Mouse (Mus musculus): ENCODE data around the gene Cpeb3.
A peak's percentile ranks its signal among the peaks of the same experiment; 100 is the strongest.

Gene Cpeb3

GRCm38 (mm10) chr19:37022146-37022545, 186.3 kb downstream of the Cpeb3 start:
- DNase-seq, result no peak

DNA sequence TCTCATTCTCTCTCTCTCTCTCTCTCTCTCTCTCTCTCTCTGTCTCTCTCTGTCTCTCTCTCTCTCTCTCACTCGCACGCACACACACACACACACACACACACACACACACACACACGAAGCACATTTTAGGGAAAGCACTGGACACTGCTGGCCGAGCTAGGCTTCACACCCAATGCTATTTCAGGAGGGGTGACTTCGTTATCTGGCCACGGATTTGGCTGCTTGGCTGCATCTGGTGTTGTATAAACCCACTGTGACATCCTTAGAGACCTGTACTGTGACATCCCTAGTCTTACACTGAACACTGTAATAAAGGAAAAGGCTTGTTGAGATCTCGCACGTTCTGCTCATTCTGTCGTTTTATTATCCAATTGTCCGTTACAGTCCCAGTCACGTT, 187.4 kb downstream of the Cpeb3 start:
- DNase-seq, result no peak

- no peak for DNase-seq
Observed at GRCm38 (mm10) chr19:37020531-37020930, 187.9 kb downstream of the Cpeb3 start.

DNA sequence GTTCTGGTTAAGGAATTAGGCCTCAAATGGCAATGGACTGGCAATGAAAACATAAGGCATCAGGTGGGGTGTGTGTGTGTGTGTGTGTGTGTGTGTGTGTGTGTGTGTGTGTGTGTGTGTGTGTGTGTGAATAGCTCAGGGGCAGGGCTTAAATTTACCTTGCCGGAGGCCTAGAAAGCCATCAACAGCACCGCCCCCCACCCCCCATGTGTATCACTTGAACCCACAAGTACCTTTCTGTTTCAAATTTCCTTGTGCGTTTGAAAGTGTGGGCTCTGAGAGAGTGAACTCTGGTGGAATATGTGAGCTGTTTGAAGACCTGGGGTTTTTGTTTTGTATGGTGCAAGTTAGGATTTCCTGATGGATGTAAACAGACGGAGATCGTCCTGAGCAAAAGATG, 189.5 kb downstream of the Cpeb3 start:
- DNase-seq, result no peak

DNA sequence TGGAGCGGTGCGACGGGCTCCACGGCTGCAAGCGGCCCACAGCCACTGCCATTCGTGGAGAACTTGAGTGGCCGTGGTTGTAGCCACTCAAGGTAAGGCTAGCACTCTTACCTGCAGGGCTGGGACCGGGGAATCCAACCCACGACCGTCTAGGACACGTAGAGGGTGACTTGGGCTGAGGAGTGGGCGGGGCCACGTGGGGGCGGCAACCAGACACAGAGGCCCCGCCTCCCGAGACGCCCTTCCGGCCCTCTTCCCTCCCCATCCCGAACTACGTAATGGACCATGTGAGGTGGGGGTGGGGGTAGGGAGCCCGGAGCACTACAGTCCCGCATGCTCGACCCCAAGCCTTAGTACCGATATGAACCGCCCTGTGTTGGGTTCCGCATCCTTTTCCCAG, 190.0 kb downstream of the Cpeb3 start:
- peak; percentile 57 to 63 for DNase-seq

DNA sequence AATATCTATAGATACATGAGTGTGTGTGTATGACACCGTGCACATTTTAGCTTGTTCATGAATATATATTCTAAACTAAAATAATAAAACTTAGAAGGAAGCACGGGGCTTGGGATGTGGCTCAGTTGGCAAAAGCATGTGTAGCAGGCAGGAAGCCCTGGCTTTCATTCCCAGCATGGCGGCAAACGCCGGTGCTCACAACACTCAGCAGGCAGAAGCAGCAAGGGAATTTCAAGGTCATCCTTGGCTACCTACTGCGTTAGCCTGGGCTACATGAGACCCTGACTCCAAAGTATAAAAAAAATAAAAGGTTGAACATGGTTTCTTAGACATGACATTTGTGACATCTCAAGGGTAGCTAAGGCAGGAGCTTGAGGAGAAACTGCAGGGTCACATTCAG, 191.5 kb downstream of the Cpeb3 start:
- no peak for DNase-seq

GRCm38 (mm10) chr19:37014173-37014939, 194.0 kb downstream of the Cpeb3 start:
- no peak for DNase-seq

- DNase-seq, result no peak
Observed at GRCm38 (mm10) chr19:37013461-37013860, 194.9 kb downstream of the Cpeb3 start.

- DNase-seq, result no peak
Observed at GRCm38 (mm10) chr19:37009878-37010281, 198.5 kb downstream of the Cpeb3 start.

GRCm38 (mm10) chr19:37004557-37004956, 203.8 kb downstream of the Cpeb3 start:
- DNase-seq, result no peak

Data from B cell, adult 2 months (primary cell).